Mouse (Mus musculus): ENCODE measurements around the gene Ccr7. TPM values are rescaled to one million over a fixed set of nuclear protein-coding genes. Genes with fewer than 3 reads are reported as not detected.

Gene Ccr7
- total RNA-seq, 1 experiment, result 1.4 TPM

GRCm38 (mm10) chr11:99172002-99172401 is 17.1 kb upstream of the Ccr7 start:
- Histone ChIP-seq H3K9ac (ENCODE audit: insufficient read depth, low read depth, low read length, poor library complexity, severe bottlenecking) (no peak overlapping the region), H3K4me3 (ENCODE audit: insufficient read depth in 1 of 2, low read depth in 1 of 2, low read length in 2 of 2, poor library complexity in 1 of 2, severe bottlenecking in 1 of 2) (no peak overlapping the region), H3K36me3 (ENCODE audit: control insufficient read depth, insufficient read depth, low read length, poor library complexity, severe bottlenecking) (no peaks in the 10 kb centered on the region), H3K9me3 (ENCODE audit: control insufficient read depth, insufficient read depth, low read depth, low read length) (no peaks in the 10 kb centered on the region), H3K27ac (ENCODE audit: insufficient read depth, low read depth, low read length, poor library complexity, severe bottlenecking) (no peak overlapping the region), H3K4me1 (ENCODE audit: control insufficient read depth in 2 of 2, insufficient read depth in 2 of 2, low read length in 2 of 2, poor library complexity in 1 of 2) (peaks cover 2 to 3% of the 10 kb centered on the region in 2 experiments; a peak in 1 of 4 replicates)
- in situ Hi-C loops (cut with MboI; ENCODE audit: low sequenced_read_pairs in 2 of 2, unreplicated experiment in 2 of 2), result no loop called here
- TF ChIP-seq CHD2 (IDR thresholded peaks at IDR 0.05; ENCODE audit: low read depth, low read length), result no peak
- TF ChIP-seq ZC3H11A (IDR thresholded peaks at IDR 0.05; ENCODE audit: borderline replicate concordance, low read depth, low read length), result no peak
- no peak for TF ChIP-seq MAFK (IDR thresholded peaks at IDR 0.05; ENCODE audit: insufficient read depth, low read depth, low read length)
- no peak for TF ChIP-seq HCFC1 (IDR thresholded peaks at IDR 0.05; ENCODE audit: borderline replicate concordance, insufficient read depth, low read length)
- TF ChIP-seq ZNF384 (IDR thresholded peaks at IDR 0.05; ENCODE audit: low read depth, low read length), result no peak
- no peak for DNase-seq (ENCODE audit: low read depth, low spot score)

- in situ Hi-C loops (cut with MboI; ENCODE audit: low sequenced_read_pairs in 2 of 2, unreplicated experiment in 2 of 2), result no loop called here
- Histone ChIP-seq H3K4me1 (ENCODE audit: control insufficient read depth in 2 of 2, insufficient read depth in 2 of 2, low read length in 2 of 2, poor library complexity in 1 of 2) (peaks cover 2 to 3% of the 10 kb centered on the region in 2 experiments; a peak in 1 of 4 replicates), H3K9ac (ENCODE audit: insufficient read depth, low read depth, low read length, poor library complexity, severe bottlenecking) (no peak overlapping the region), H3K27ac (ENCODE audit: insufficient read depth, low read depth, low read length, poor library complexity, severe bottlenecking) (no peak overlapping the region), H3K9me3 (ENCODE audit: control insufficient read depth, insufficient read depth, low read depth, low read length) (no peaks in the 10 kb centered on the region), H3K4me3 (ENCODE audit: insufficient read depth in 1 of 2, low read depth in 1 of 2, low read length in 2 of 2, poor library complexity in 1 of 2, severe bottlenecking in 1 of 2) (no peak overlapping the region), H3K36me3 (ENCODE audit: control insufficient read depth, insufficient read depth, low read length, poor library complexity, severe bottlenecking) (no peaks in the 10 kb centered on the region)
- TF ChIP-seq HCFC1 (IDR thresholded peaks at IDR 0.05; ENCODE audit: borderline replicate concordance, insufficient read depth, low read length), result no peak
- DNase-seq (ENCODE audit: low read depth, low spot score), result no peak
Measured at GRCm38 (mm10) chr11:99171442-99171841, 16.6 kb upstream of the Ccr7 start.

- Histone ChIP-seq H3K9me3 (ENCODE audit: control insufficient read depth, insufficient read depth, low read depth, low read length) (no peaks in the 10 kb centered on the region), H3K4me3 (ENCODE audit: insufficient read depth in 1 of 2, low read depth in 1 of 2, low read length in 2 of 2, poor library complexity in 1 of 2, severe bottlenecking in 1 of 2) (no peak overlapping the region), H3K36me3 (ENCODE audit: control insufficient read depth, insufficient read depth, low read length, poor library complexity, severe bottlenecking) (no peaks in the 10 kb centered on the region), H3K27ac (ENCODE audit: insufficient read depth, low read depth, low read length, poor library complexity, severe bottlenecking) (no peak overlapping the region), H3K9ac (ENCODE audit: insufficient read depth, low read depth, low read length, poor library complexity, severe bottlenecking) (no peak overlapping the region), H3K4me1 (ENCODE audit: control insufficient read depth in 2 of 2, insufficient read depth in 2 of 2, low read length in 2 of 2, poor library complexity in 1 of 2) (peaks cover 2 to 3% of the 10 kb centered on the region in 2 experiments; a peak in 1 of 4 replicates)
- TF ChIP-seq HCFC1 (IDR thresholded peaks at IDR 0.05; ENCODE audit: borderline replicate concordance, insufficient read depth, low read length) (no peak), CHD2 (IDR thresholded peaks at IDR 0.05; ENCODE audit: low read depth, low read length) (no peak), ZC3H11A (IDR thresholded peaks at IDR 0.05; ENCODE audit: borderline replicate concordance, low read depth, low read length) (no peak), MAFK (IDR thresholded peaks at IDR 0.05; ENCODE audit: insufficient read depth, low read depth, low read length) (no peak), ZNF384 (IDR thresholded peaks at IDR 0.05; ENCODE audit: low read depth, low read length) (no peak)
- in situ Hi-C loops (cut with MboI; ENCODE audit: low sequenced_read_pairs in 2 of 2, unreplicated experiment in 2 of 2), result no loop called here
- DNase-seq (ENCODE audit: low read depth, low spot score), result no peak
Measured at GRCm38 (mm10) chr11:99170547-99171267, 15.8 kb upstream of the Ccr7 start.

- Histone ChIP-seq H3K27ac (ENCODE audit: insufficient read depth, low read depth, low read length, poor library complexity, severe bottlenecking) (no peak overlapping the region), H3K9me3 (ENCODE audit: control insufficient read depth, insufficient read depth, low read depth, low read length) (no peaks in the 10 kb centered on the region), H3K4me1 (ENCODE audit: control insufficient read depth in 2 of 2, insufficient read depth in 2 of 2, low read length in 2 of 2, poor library complexity in 1 of 2) (peaks cover 2 to 3% of the 10 kb centered on the region in 2 experiments; a peak in 1 of 4 replicates), H3K4me3 (ENCODE audit: insufficient read depth in 1 of 2, low read depth in 1 of 2, low read length in 2 of 2, poor library complexity in 1 of 2, severe bottlenecking in 1 of 2) (no peak overlapping the region), H3K9ac (ENCODE audit: insufficient read depth, low read depth, low read length, poor library complexity, severe bottlenecking) (no peak overlapping the region), H3K36me3 (ENCODE audit: control insufficient read depth, insufficient read depth, low read length, poor library complexity, severe bottlenecking) (no peaks in the 10 kb centered on the region)
- TF ChIP-seq ZC3H11A (IDR thresholded peaks at IDR 0.05; ENCODE audit: borderline replicate concordance, low read depth, low read length), result no peak
- TF ChIP-seq HCFC1 (IDR thresholded peaks at IDR 0.05; ENCODE audit: borderline replicate concordance, insufficient read depth, low read length), result no peak
- TF ChIP-seq MAFK (IDR thresholded peaks at IDR 0.05; ENCODE audit: insufficient read depth, low read depth, low read length), result no peak
- DNase-seq (ENCODE audit: low read depth, low spot score), result no peak
- in situ Hi-C loops (cut with MboI; ENCODE audit: low sequenced_read_pairs in 2 of 2, unreplicated experiment in 2 of 2), result no loop called here
Measured at GRCm38 (mm10) chr11:99170005-99170404, 15.1 kb upstream of the Ccr7 start.

- Histone ChIP-seq H3K4me3 (ENCODE audit: insufficient read depth in 1 of 2, low read depth in 1 of 2, low read length in 2 of 2, poor library complexity in 1 of 2, severe bottlenecking in 1 of 2) (no peak overlapping the region), H3K27ac (ENCODE audit: insufficient read depth, low read depth, low read length, poor library complexity, severe bottlenecking) (no peak overlapping the region), H3K9ac (ENCODE audit: insufficient read depth, low read depth, low read length, poor library complexity, severe bottlenecking) (no peak overlapping the region), H3K4me1 (ENCODE audit: control insufficient read depth in 2 of 2, insufficient read depth in 2 of 2, low read length in 2 of 2, poor library complexity in 1 of 2) (peaks cover 2 to 3% of the 10 kb centered on the region in 2 experiments; a peak in 1 of 4 replicates), H3K9me3 (ENCODE audit: control insufficient read depth, insufficient read depth, low read depth, low read length) (no peaks in the 10 kb centered on the region), H3K36me3 (ENCODE audit: control insufficient read depth, insufficient read depth, low read length, poor library complexity, severe bottlenecking) (no peaks in the 10 kb centered on the region)
- TF ChIP-seq ZC3H11A (IDR thresholded peaks at IDR 0.05; ENCODE audit: borderline replicate concordance, low read depth, low read length) (no peak), ZNF384 (IDR thresholded peaks at IDR 0.05; ENCODE audit: low read depth, low read length) (no peak), HCFC1 (IDR thresholded peaks at IDR 0.05; ENCODE audit: borderline replicate concordance, insufficient read depth, low read length) (no peak), CHD2 (IDR thresholded peaks at IDR 0.05; ENCODE audit: low read depth, low read length) (no peak), MAFK (IDR thresholded peaks at IDR 0.05; ENCODE audit: insufficient read depth, low read depth, low read length) (no peak)
- in situ Hi-C loops (cut with MboI; ENCODE audit: low sequenced_read_pairs in 2 of 2, unreplicated experiment in 2 of 2), result no loop called here
- no peak for DNase-seq (ENCODE audit: low read depth, low spot score)
Measured at GRCm38 (mm10) chr11:99169438-99169837, 14.6 kb upstream of the Ccr7 start.
